Mouse (Mus musculus) central nervous system, embryonic 11.5 days (tissue): Measurements from ENCODE around the gene Pxk. TPM values are rescaled to one million over a fixed set of nuclear protein-coding genes. Genes with fewer than 3 reads are reported as not detected.

Experiments
- polyA plus RNA-seq: library from polyadenylated mRNA; depleted of rRNA; stranded (reverse); fragments of >200 nt; gene quantifications from 2 replicates; pipeline ENCODE4 v1.2.3, GENCODE M21; 2012; rRNA removed

Gene Pxk
- 16.9 and 25.7 TPM in 2 replicates for polyA plus RNA-seq

GRCm38 (mm10) chr14:8097978-8098686 lies at the start of gene Pxk:
Pxk (plus strand) TSS chr14:8098211.

GRCm38 (mm10) chr14:8080165-8080679 lies 17.8 kb upstream of the Pxk start, which contains the start of gene Rpp14:
Rpp14 (plus strand) TSS chr14:8080367.

GRCm38 (mm10) chr14:8172507-8173410 lies 74.7 kb downstream of the Pxk start, which contains the start of gene Pdhb:
Pdhb (minus strand) TSS chr14:8173025.

GRCm38 (mm10) chr14:8213803-8214224 lies 115.8 kb downstream of the Pxk start, which contains the start of gene Kctd6:
Kctd6 (plus strand) TSS chr14:8214140.

Other genes starting within 250 kb of the Pxk start
- gene Gm45521, start 140.9 kb upstream of the Pxk start, polyA plus RNA-seq: 0.24 and 0.29 TPM in 2 replicates
- gene Dnase1l3, start 103.6 kb upstream of the Pxk start, polyA plus RNA-seq: 0.10 TPM in 1 of 2 replicates, not detected in the other
- 9.0 and 11.6 TPM in 2 replicates for gene Abhd6, start 95.3 kb upstream of the Pxk start, polyA plus RNA-seq
- gene Rpp14, start 17.8 kb upstream of the Pxk start, polyA plus RNA-seq: 16.9 and 25.6 TPM in 2 replicates
- gene Pdhb, start 74.8 kb downstream of the Pxk start, polyA plus RNA-seq: 161 and 183 TPM in 2 replicates
- 6.9 and 12.2 TPM in 2 replicates for gene Kctd6, start 115.9 kb downstream of the Pxk start, polyA plus RNA-seq
- 0.05 and 0.21 TPM in 2 replicates for gene Acox2, start 161.1 kb downstream of the Pxk start, polyA plus RNA-seq
- gene Fam107a, start 219.8 kb downstream of the Pxk start, polyA plus RNA-seq: 0.79 and 1.9 TPM in 2 replicates